Mouse (Mus musculus) heart, postnatal 14 days (tissue): Measurements from ENCODE around the gene Mogs. TPM values are rescaled to one million over a fixed set of nuclear protein-coding genes. Genes with fewer than 3 reads are reported as not detected.

Experiments used
- microRNA-seq, 2 experiments: library from miRNA; unstranded; fragments of <30 nt; microRNA quantifications; one replicate each; pipeline ENCODE4 v1.2.0; 2021 to 2022
- total RNA-seq, 2 experiments: library from RNA; stranded (reverse); gene quantifications; 2 replicates each; pipeline ENCODE4 v1.2.3; 2021

Mogs gene
- total RNA-seq, 2 experiments from 2014 or later: 10.4 to 11.4 TPM

Small RNA genes lying within 50 kb of the gene (microRNA-seq; reads per million reads assigned to microRNA genes)
- gene Mir3470a: 0 reads per million in 2 experiments

Other genes with a start within 250 kb of the Mogs start
- gene Sema4f, start 175.7 kb upstream of the Mogs start, total RNA-seq: under 1 TPM; 0.29 to 0.33 TPM
- under 1 TPM in 1 of 2 experiments, not detected in 1; 0.14 TPM for gene M1ap, start 168.6 kb upstream of the Mogs start, total RNA-seq
- 1 to 10 TPM; 3.7 to 4.3 TPM for gene Dok1, start 82.0 kb upstream of the Mogs start, total RNA-seq
- gene Loxl3, start 81.3 kb upstream of the Mogs start, total RNA-seq: 1 to 10 TPM; 3.9 to 4.9 TPM
- 10 to 100 TPM; 82.7 to 85.5 TPM for gene Aup1, start 61.0 kb upstream of the Mogs start, total RNA-seq
- 10 to 100 TPM; 30.2 to 34.6 TPM for gene Htra2, start 60.2 kb upstream of the Mogs start, total RNA-seq
- gene Dqx1, start 57.7 kb upstream of the Mogs start, total RNA-seq: under 1 TPM; 0.57 to 0.61 TPM
- gene Tlx2, start 45.2 kb upstream of the Mogs start, total RNA-seq: not detected
- 1 to 10 TPM; 6.7 to 7.8 TPM for gene Pcgf1, start 37.6 kb upstream of the Mogs start, total RNA-seq
- 1 to 10 TPM in 1 of 2 experiments, under 1 TPM in 1; 0.38 to 1.1 TPM for gene Lbx2, start 29.1 kb upstream of the Mogs start, total RNA-seq
- 1 to 10 TPM; 1.0 to 1.8 TPM for gene Ccdc142, start 13.9 kb upstream of the Mogs start, total RNA-seq
- 1 to 10 TPM; 1.4 to 1.6 TPM for gene Gm42688, start 13.9 kb upstream of the Mogs start, total RNA-seq
- gene Mrpl53, start 6.5 kb upstream of the Mogs start, total RNA-seq: 100 to 1,000 TPM; 133 to 136 TPM
- gene Wbp1, start 6.1 kb downstream of the Mogs start, total RNA-seq: 10 to 100 TPM; 72.4 to 80.1 TPM
- gene Ino80b, start 9.9 kb downstream of the Mogs start, total RNA-seq: 10 to 100 TPM; 14.2 to 15.3 TPM
- 1 to 10 TPM; 6.9 to 8.0 TPM for gene Rtkn, start 20.0 kb downstream of the Mogs start, total RNA-seq
- gene Wdr54, start 40.9 kb downstream of the Mogs start, total RNA-seq: 1 to 10 TPM; 1.1 to 1.3 TPM
- under 1 TPM in 1 of 2 experiments, not detected in 1; 0.26 TPM for gene 1700003E16Rik, start 40.9 kb downstream of the Mogs start, total RNA-seq
- 100 to 1,000 TPM; 121 to 128 TPM for gene Dctn1, start 50.4 kb downstream of the Mogs start, total RNA-seq
- gene Slc4a5, start 104.3 kb downstream of the Mogs start, total RNA-seq: under 1 TPM in 1 of 2 experiments, not detected in 1; 0.10 TPM
- gene Mthfd2, start 210.4 kb downstream of the Mogs start, total RNA-seq: 1 to 10 TPM; 4.4 to 5.9 TPM
- 10 to 100 TPM; 29.3 to 30.0 TPM for gene Mob1a, start 210.5 kb downstream of the Mogs start, total RNA-seq
- gene Bola3, start 233.7 kb downstream of the Mogs start, total RNA-seq: 100 to 1,000 TPM; 297 to 299 TPM